Mouse (Mus musculus) frontal cortex, postnatal 25 days (tissue): ENCODE measurements around the gene Atp5e.

Source experiments
- DNase-seq, 2 experiments: peaks; one replicate each; pipeline ENCODE4 v3.0.0; 2022; ENCODE audit warnings: low spot score in 2 of 2

The Atp5e gene

DNA sequence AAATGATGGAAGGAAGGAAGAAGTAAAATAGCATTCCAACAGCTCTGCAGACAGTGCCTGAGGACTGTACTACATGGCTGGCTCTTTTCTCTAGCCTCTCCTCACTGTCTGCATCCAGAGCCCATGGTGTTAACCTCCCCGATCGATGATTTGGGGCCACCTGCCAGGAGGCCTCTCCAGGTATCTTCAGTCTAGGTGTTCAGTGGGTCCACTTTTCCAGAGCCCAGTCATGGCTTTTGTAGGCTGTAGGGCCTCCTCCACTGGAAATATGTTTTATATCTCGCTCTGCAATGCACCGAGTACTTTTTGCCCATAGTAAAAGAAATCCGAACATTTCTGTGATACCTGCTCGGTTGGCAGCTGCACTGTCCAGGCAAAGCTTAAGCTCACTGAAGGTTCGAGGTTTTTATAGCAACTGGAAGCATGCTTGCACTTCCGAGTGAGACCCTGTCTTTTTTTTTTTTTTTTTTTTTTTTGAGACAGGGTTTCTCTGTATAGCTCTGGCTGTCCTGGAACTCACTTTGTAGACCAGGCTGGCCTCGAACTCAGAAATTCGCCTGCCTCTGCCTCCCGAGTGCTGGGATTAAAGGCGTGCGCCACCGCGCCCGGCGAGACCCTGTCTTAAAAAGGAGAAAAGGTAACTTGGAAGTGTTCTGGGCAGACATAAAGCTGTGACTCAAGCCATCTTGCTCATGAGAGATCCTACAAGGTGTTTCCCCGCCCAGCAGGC is 48.7 kb downstream of the Atp5e start:
- no peak for DNase-seq

DNA sequence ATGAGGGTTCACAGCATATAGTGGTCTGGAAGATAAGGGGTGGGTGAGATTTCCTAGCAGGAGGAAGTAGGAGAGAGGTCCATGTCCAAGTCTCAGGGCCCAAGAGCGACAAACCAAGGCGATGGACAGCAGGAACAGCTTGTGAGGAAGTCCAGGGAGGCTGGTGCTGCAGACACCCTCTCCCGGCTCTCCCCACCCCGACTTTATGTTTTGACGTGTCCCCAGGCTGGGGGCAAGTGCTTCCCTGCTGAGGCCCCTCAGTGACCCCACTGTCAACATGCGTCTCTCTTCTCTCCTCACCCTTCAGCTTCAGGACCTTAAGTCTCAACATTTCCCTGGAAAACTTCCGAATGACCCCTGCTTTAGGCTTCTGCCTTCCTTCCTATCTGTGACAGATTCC is 50.8 kb downstream of the Atp5e start:
- no peak for DNase-seq
